Mouse (Mus musculus) erythroblast, embryonic 14.5 days (primary cell): Measurements from ENCODE around the gene Grm6.

Experiments used
- GATA1 ChIP-seq: IDR thresholded peaks from 2 replicates; pipeline ENCODE4 v1.6.1; 2012; ENCODE audit warnings: low read length, inconsistent platforms, mixed read lengths
- TAL1 ChIP-seq: IDR thresholded peaks from 3 replicates; pipeline ENCODE4 v1.6.1; 2012; ENCODE audit warnings: low read length, inconsistent platforms, mixed read lengths

GRCm38 (mm10) chr11:50847047-50847446 lies 3.4 kb upstream of the Grm6 start:
- TF ChIP-seq GATA1: no peak
- TF ChIP-seq TAL1: no peak
